Mouse (Mus musculus) macrophage (primary cell): ENCODE data around the gene Actn1. TPM values are rescaled to one million over a fixed set of nuclear protein-coding genes. Genes with fewer than 3 reads are reported as not detected.

Experiments
- H3K27ac ChIP-seq: fragments of 350-480 bp; formaldehyde crosslinking; 2 replicates; pipeline ENCODE4 v1.9.0; 2021
- H3K36me3 ChIP-seq: fragments of 350-480 bp; formaldehyde crosslinking; 2 replicates; pipeline ENCODE4 v1.9.0; 2021; ENCODE audit errors: inconsistent target
- H3K4me3 ChIP-seq: fragments of 350-480 bp; formaldehyde crosslinking; 2 replicates; pipeline ENCODE4 v1.9.0; 2021; ENCODE audit errors: inconsistent target
- H3K79me2 ChIP-seq: fragments of 350-480 bp; formaldehyde crosslinking; 2 replicates; pipeline ENCODE4 v1.9.0; 2021; ENCODE audit errors: inconsistent target
- WGBS: methylation state at CpG from one replicate; pipeline ENCODE4 v1.1.7; 2026; ENCODE audit warnings: inconsistent platforms; ENCODE audit not compliant: missing documents; 5-methylcytosine and 5-hydroxymethylcytosine counted together
- polyA plus RNA-seq: library from polyadenylated mRNA; stranded (reverse); fragments of 250-400 nt; gene quantifications from 3 replicates; pipeline ENCODE4 v1.2.4, GENCODE M21; 2018; ENCODE audit warnings: inconsistent platforms

The Actn1 gene
- polyA plus RNA-seq, 1 experiment from 2014 or later: 88.5 TPM

DNA sequence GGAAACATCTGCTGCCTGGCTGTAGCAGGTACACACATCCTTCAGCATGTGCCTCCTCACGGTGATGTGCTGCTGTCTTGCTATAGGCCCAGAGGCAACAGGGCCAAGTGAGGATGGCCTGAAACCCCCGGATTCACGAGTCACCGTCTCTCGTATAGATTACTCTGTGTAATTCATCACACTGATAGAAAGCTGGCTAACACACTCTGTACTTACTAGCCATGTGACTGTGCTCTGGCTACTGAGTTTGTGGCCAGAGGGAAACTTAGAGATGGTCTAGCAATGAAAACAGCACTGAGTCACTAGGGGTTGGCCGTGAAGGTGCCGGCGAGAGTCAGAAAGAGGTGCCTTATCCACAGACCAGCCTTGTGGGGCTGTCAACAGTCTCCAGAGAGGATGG is 95.6 kb downstream of the Actn1 start:
- no peak overlapping the region for H3K4me3 ChIP-seq
- 92% methylated on average over 8 of the region's 8 CpGs for WGBS
- no peak overlapping the region for H3K27ac ChIP-seq
- no peaks in the 10 kb centered on the region for H3K79me2 ChIP-seq
- no peaks in the 10 kb centered on the region for H3K36me3 ChIP-seq

DNA sequence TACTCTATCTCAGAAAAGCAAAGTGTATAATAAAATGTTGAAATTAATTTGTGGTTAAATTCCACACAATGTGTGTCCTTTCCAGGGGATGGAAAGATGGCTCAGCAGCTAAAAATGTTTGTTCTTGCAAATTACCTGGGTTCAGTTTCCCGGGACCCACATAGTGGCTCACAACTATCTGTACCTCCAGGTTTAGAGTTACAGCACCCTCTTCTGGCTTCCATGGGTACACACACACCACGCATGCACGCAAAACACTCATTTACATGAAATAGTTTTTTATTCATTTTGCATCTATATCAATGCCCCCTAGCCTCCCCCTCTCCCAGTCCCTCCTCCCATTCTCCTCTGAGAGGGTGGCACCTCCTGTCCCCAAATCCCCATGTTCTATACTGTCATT is 97.7 kb downstream of the Actn1 start:
- H3K4me3 ChIP-seq: no peak overlapping the region
- H3K79me2 ChIP-seq: no peaks in the 10 kb centered on the region
- WGBS: 84% methylated on average over 3 of the region's 3 CpGs

DNA sequence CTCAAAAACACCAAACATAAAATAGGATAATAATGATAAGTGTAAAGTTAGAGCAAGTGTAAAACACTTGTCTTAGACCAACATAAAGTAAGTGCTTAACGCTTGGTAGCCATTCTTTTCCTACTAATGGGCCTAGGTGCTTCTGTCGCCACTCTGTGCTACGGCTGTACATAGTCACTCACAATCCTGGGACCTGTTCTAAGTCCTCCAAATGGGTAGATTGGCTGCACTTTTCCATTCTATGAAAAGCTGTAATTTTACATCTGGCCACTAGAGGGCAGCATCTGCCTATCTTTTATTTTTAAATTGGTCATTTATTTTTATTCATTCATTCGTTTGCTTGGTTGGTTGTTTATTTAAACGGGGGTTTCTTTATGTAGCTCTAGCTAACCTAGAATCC is 102.5 kb downstream of the Actn1 start:
- Histone ChIP-seq H3K4me3 (no peak overlapping the region), H3K36me3 (no peaks in the 10 kb centered on the region), H3K27ac (no peak overlapping the region), H3K79me2 (no peaks in the 10 kb centered on the region)
- WGBS: 6% methylated on average over 5 of the region's 5 CpGs

More for the DNA sequence above, 97.7 kb downstream of the Actn1 start:
- no peaks in the 10 kb centered on the region for H3K36me3 ChIP-seq
- H3K27ac ChIP-seq: no peak overlapping the region

DNA sequence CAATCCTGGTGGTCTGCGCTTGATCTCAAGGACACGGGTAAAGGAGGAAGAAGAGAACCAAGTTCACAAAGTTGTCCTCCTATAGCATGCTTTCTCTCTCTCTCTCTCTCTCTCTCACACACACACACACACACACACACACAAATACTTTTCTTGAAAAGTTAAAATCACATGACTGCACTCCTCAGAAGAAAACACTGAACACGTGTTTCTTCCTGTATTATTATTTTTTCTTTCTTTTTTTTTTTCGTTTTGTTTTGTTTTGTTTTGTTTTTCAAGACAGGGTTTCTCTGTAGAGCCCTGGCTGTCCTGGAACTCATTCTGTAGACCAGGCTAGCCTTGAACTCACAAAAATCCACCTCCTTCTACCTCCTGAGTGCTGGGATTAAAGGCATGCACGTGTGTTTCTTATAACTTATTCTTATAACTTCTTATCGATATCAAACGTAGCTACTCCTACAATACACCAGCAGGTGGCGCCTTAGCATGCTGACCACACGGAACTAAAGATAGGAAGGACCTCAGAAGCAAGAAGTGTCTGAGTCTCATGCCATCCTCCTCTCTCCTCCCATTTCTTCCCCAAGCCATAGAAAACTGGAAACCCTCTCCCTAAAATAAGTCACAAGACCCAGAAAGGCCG is 106.4 kb downstream of the Actn1 start:
- 37% methylated on average over 6 of the region's 10 CpGs for WGBS
- H3K4me3 ChIP-seq: no peak overlapping the region

DNA sequence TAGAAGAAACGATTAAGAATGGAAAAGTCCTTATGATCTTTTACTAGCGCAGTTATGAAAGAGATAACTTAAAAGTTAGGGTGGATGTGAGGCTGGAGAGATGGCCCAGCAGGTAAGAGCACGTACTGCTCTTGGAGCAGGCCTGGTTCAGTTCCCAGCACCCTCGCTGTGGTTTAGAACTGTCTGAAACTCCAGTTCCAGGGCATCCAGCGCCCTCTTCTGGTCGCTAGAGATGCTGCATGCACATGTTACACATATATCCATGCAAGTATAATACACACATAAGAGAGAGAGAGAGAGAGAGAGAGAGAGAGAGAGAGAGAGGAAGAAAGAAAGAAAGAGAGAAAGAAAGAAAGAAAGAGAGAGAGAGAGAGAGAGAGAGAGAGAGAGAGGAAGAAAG is 107.1 kb downstream of the Actn1 start:
- WGBS: 97% methylated on average over 4 of the region's 6 CpGs
- no peak overlapping the region for H3K4me3 ChIP-seq
- H3K27ac ChIP-seq: no peak overlapping the region
- no peaks in the 10 kb centered on the region for H3K79me2 ChIP-seq
- no peaks in the 10 kb centered on the region for H3K36me3 ChIP-seq

More for the DNA sequence above, 106.4 kb downstream of the Actn1 start:
- Histone ChIP-seq H3K36me3 (no peaks in the 10 kb centered on the region), H3K27ac (no peak overlapping the region), H3K79me2 (no peaks in the 10 kb centered on the region)

DNA sequence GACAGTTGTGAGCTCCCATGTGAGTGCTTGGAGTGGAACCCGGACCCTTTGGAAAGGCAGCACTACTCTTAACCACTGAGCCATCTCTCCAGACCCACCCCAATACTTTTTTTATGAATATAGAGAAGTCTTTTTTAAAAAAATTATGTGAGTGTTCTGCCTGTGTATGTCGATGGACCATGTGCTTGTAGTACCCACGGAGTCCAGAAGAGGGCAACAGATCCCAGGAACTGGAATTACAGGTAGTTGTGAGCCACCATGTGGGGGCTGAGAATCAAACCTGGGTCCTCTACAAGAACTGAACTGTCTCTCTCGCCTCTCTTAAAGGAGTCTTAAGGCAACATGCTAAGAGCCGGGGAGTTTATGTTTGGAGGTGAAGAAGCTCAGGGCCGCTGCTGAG is 108.3 kb downstream of the Actn1 start:
- H3K79me2 ChIP-seq: no peaks in the 10 kb centered on the region
- WGBS: 93% methylated on average over 6 of the region's 6 CpGs
- no peaks in the 10 kb centered on the region for H3K36me3 ChIP-seq
- H3K4me3 ChIP-seq: no peak overlapping the region
- no peak overlapping the region for H3K27ac ChIP-seq

DNA sequence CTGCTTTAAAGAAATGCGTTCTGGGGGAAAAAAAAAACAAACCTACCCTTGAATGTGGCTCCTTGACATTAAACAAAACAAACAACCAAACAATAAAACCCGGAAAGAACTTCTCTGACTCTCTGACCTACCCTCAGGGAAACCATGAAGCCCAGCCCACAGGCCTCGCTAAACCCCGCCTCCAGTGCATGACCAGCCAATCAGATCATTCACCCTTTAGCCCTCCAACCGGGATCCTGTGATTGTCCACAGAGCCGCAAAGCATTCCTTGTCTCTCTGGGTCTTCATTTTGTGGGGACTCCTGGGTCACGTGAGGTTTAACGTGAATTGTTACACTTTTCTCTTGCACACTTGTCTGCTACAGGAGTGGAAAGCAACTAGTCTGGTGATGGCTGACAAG is 109.5 kb downstream of the Actn1 start:
- Histone ChIP-seq H3K36me3 (no peaks in the 10 kb centered on the region), H3K4me3 (no peak overlapping the region), H3K27ac (no peak overlapping the region), H3K79me2 (no peaks in the 10 kb centered on the region)
- 62% methylated on average over 8 of the region's 8 CpGs for WGBS

DNA sequence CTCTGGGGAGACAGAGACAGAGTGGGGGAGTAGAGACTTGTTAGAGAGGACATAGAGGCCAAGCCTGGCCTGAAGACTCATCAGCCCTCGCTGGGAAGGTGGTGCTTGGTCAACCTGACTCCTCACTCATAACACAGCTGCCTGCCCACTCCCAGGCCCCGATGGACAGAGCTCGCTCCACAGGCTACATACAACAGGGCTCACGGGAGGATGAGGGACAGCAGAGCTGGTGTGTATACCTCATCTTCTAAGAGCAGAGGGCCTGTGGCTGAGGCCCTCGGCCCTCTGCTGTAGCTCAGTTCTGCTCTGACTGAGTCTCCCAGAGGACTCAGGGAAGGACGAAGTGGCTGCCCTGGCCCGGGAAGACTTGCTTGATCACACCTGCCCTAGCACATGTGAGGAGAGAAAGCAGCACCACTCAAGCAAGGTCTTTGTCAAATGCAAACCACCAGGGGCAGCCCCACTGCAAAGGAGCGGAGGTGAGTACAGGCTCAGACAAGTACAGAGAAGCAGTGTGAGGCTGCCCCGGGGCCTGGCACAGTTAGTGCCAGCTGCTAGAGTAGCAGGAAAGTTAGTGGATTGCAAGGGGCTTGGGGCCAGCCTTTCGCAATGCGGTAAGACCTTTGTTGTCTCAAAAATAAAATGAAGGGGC is 112.5 kb downstream of the Actn1 start:
- WGBS: 93% methylated on average over 11 of the region's 11 CpGs
- H3K4me3 ChIP-seq: no peak overlapping the region

DNA sequence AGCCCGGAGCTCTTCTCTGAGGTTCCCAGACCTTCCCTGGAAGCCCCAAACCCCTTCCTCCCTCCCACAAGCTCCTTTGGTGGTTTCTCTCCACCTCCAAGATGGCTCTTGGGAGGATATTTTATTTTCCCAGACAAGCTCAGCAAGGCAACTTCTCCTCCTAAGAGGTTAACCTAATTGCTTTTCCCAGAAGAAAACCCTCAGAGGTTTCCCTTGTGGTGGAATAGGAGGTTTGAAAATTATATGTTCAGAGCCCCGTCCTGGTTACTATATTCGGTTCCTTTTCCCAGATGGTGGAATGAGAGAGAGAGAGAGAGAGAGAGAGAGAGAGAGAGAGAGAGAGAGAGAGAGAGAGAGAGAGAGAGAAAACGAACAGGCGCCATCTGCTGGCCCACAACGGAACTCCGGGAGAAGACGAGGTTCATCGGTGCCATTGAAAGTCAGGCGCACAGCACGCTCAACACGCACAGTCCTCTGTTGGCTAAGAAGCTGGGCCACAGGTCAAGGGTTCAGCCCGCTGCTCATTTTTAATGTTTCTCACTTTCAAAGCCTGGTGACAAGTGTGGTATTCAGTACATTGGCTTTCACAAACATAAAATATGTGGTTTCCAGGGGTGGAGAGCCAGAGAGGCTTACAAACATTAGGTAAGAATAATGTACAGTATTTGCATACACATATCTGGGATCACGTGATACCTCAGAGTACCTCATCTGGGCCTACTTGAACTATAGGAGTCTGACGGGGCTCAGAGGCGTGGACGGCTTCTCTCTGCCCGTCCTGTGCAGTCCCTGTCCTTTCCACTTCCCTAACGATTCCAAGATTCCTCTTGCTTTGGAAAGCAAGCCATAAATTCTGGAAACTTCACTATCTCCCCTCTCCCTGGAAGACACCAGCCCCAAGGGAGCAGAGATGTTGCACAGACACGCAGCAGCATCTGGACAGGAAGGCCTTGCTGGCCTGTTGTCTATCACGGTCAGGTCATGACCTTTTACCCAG is 113.6 kb downstream of the Actn1 start:
- no peaks in the 10 kb centered on the region for H3K36me3 ChIP-seq
- no peak overlapping the region for H3K27ac ChIP-seq
- H3K79me2 ChIP-seq: no peaks in the 10 kb centered on the region
- 43% methylated on average over 21 of the region's 21 CpGs for WGBS
- H3K4me3 ChIP-seq: no peak overlapping the region

More for the DNA sequence above, 112.5 kb downstream of the Actn1 start:
- H3K36me3 ChIP-seq: no peaks in the 10 kb centered on the region
- H3K27ac ChIP-seq: no peak overlapping the region
- no peaks in the 10 kb centered on the region for H3K79me2 ChIP-seq

DNA sequence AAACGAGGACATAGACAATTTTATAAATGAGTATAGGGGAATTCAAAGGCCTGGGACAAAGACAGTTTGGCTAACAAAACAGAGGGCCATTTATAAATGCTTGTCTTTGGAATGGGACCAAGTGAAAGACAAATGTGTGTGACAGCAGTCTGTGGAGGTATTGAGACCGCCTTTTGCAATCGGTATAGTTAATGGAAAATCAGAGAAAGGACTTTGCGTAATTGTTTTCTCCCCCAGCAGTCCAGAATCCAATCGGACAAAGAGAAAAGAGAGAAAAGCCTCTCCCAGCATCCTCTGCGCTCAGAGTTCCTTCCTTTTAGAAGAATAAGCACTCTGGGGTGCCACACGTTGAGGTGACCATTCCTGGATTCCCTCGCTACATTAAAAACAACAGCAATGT is 114.8 kb downstream of the Actn1 start:
- H3K4me3 ChIP-seq: no peak overlapping the region
- H3K27ac ChIP-seq: no peak overlapping the region
- no peaks in the 10 kb centered on the region for H3K79me2 ChIP-seq
- 83% methylated on average over 7 of the region's 8 CpGs for WGBS
- no peaks in the 10 kb centered on the region for H3K36me3 ChIP-seq

DNA sequence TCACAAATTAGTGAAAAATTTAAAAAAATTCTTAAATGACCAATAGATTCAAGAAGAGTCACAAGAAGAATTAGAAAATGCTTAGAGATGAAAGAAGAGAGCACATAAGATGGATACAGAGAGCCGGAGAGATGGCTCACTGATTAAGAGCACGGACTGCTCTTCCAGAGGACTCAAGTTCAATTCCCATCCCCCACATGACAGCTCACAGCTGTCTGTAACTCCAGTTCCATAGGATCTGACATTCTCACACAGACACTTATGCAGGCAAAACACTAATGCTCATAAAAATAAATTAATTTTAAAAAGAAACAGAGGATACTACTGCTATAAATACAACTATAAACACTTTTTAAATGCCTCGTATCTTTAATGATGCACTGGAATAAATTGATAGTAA is 115.3 kb downstream of the Actn1 start:
- H3K27ac ChIP-seq: no peak overlapping the region
- H3K4me3 ChIP-seq: no peak overlapping the region
- no peaks in the 10 kb centered on the region for H3K79me2 ChIP-seq
- 92% methylated on average over 3 of the region's 3 CpGs for WGBS
- no peaks in the 10 kb centered on the region for H3K36me3 ChIP-seq

DNA sequence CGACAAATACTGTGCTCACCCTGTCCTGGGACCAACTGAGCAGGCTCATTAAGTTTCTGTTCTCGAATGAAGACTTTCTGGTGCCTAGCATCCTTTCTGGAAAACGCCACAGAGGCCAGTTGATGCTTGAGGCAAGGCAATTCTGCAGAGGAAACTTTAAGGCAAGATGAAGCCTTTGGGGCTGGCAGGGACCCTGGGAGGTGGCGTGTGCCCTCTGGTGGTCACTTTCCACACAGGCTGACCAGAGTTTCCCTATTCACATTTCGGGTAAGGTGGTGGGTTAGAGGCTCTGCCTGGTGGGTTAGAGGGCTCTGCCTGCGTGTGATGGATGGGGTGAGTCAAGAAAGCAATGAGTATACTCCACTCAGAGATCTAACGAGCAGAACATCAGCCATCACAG is 118.7 kb downstream of the Actn1 start:
- no peaks in the 10 kb centered on the region for H3K79me2 ChIP-seq
- no peaks in the 10 kb centered on the region for H3K36me3 ChIP-seq
- WGBS: 22% methylated on average over 7 of the region's 7 CpGs
- H3K4me3 ChIP-seq: no peak overlapping the region
- H3K27ac ChIP-seq: no peak overlapping the region

DNA sequence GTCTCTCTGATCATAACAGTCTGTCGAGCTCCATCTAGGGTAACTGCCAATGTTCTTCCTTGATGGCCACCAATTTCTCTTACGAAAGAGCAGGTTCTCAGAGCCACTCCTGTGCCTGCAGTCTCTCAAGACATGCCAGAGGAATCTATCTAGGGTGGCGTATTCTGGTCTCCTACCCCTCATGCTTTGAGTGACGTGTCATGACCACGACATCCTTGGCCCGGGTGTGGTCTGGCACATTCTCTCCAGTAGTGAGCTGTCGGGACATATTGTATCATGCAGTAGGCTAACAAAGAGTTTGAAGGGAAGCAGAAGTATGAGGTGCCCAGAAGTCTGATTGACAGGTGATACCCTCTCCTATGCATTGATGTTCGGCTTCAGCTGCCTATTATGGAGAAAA is 119.2 kb downstream of the Actn1 start:
- Histone ChIP-seq H3K79me2 (no peaks in the 10 kb centered on the region), H3K27ac (no peak overlapping the region), H3K36me3 (no peaks in the 10 kb centered on the region), H3K4me3 (no peak overlapping the region)
- WGBS: 29% methylated on average over 8 of the region's 8 CpGs

DNA sequence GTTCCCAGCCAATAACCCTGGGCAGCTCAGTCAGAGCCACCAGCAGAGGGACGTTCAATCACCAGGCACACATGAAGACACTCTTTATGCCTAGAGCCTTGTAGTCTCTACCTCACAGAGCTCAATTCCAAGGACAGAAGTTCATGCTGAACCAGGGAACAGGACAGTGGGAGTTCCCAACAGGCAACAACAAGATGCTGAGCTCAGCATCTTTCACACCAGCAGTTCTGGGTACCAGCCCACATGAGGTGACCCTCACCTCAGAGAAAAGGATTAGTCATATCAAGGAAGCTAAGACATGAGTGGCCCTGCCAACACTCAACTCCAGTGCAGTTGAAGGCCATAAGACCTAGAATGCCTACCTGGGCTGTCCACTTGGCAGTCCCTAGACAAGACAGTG is 122.4 kb downstream of the Actn1 start:
- no peak overlapping the region for H3K4me3 ChIP-seq
- no peaks in the 10 kb centered on the region for H3K79me2 ChIP-seq
- WGBS: 85% methylated on average over 1 of the region's 1 CpGs
- no peak overlapping the region for H3K27ac ChIP-seq
- H3K36me3 ChIP-seq: no peaks in the 10 kb centered on the region

DNA sequence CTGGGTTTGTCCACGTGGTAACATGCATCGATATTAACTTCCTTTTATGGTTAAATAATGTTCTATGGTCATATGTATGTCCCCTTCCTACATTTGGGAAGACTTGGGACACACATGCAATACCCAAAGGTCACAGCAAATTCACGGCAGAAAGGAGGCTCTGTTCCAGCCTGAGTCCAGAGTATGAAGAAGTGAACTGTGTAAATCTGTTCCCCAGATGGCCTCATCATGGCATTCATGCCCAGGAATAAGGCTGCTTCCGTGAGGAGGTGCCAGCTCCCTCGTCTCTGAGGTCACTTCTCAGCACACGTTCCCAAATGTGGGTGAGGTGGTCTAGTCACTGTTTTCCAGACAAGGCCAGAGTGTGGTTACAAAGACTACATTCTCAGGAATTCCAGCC is 122.9 kb downstream of the Actn1 start:
- WGBS: 87% methylated on average over 6 of the region's 6 CpGs
- no peaks in the 10 kb centered on the region for H3K36me3 ChIP-seq
- H3K79me2 ChIP-seq: no peaks in the 10 kb centered on the region
- H3K4me3 ChIP-seq: no peak overlapping the region
- H3K27ac ChIP-seq: no peak overlapping the region
